ENCODE assay signal across 8 mouse cellular contexts in genomic region chr5:5494269-5495005, GRCm38 (mm10). TPM values are rescaled to one million over a fixed set of nuclear protein-coding genes. Genes with fewer than 3 reads are reported as not detected.
A peak's percentile ranks its signal among the peaks of the same experiment; 100 is the strongest.
DNase-seq lines count a peak whose midpoint lies in the region; ATAC-seq and TF ChIP-seq lines count a peak whose summit lies in the region.

No protein-coding gene starts in this region.

- no peak overlapping the region for H3K27ac ChIP-seq in forebrain, embryonic 13.5 days
- H3K27ac ChIP-seq in intestine, postnatal 0 days (ENCODE audit: low read depth, low read length): no peak overlapping the region
- no peak overlapping the region for H3K27ac ChIP-seq in midbrain, embryonic 16.5 days (ENCODE audit: low read length)

- no peak overlapping the region for H3K4me3 ChIP-seq in forebrain, embryonic 13.5 days
- no peak overlapping the region for H3K4me3 ChIP-seq in intestine, postnatal 0 days (ENCODE audit: low read depth, low read length)
- no peak overlapping the region for H3K4me3 ChIP-seq in midbrain, embryonic 16.5 days (ENCODE audit: low read depth, low read length)

- TF ChIP-seq CTCF in intestine, postnatal 0 days (IDR thresholded peaks at IDR 0.05; ENCODE audit: low read depth): peak; percentile 87

- peak; percentile 83 for ATAC-seq in frontal cortex, adult (ENCODE audit: low TSS enrichment)
- peak; percentile 76 for ATAC-seq in forebrain, embryonic 13.5 days
- ATAC-seq in intestine, postnatal 0 days: no peak
- ATAC-seq in midbrain, embryonic 16.5 days: peak; percentile 79

- no peaks in the 10 kb centered on the region for H3K4me1 ChIP-seq in forebrain, embryonic 13.5 days
- no peaks in the 10 kb centered on the region for H3K4me1 ChIP-seq in intestine, postnatal 0 days (replicated peaks; ENCODE audit: control insufficient read depth, insufficient read depth, low read length)
- H3K4me1 ChIP-seq in midbrain, embryonic 16.5 days (ENCODE audit: control insufficient read depth, insufficient read depth, low read length): no peaks in the 10 kb centered on the region

- DNase-seq in frontal cortex, postnatal 14 days (ENCODE audit: low spot score in 2 of 2): no peak
- DNase-seq in 3T3-L1 (ENCODE audit: low read depth, low spot score): peak; percentile 78
- DNase-seq in adrenal gland, postnatal 25 days: peak; percentile 22
- no peak for DNase-seq in ovary, adult 18-20 months (ENCODE audit: low spot score)

- WGBS in forebrain, embryonic 13.5 days: 41% methylated on average over 16 of the region's 16 CpGs
- 33% methylated on average over 16 of the region's 16 CpGs for WGBS in intestine, postnatal 0 days
- WGBS in midbrain, embryonic 16.5 days: 44% methylated on average over 16 of the region's 16 CpGs

- H3K27me3 ChIP-seq in forebrain, embryonic 13.5 days: no peaks in the 10 kb centered on the region
- H3K27me3 ChIP-seq in intestine, postnatal 0 days (replicated peaks; ENCODE audit: control insufficient read depth, insufficient read depth, low read length): no peaks in the 10 kb centered on the region
- no peaks in the 10 kb centered on the region for H3K27me3 ChIP-seq in midbrain, embryonic 16.5 days (ENCODE audit: control insufficient read depth, insufficient read depth, low read depth, low read length)

- H3K9ac ChIP-seq in forebrain, embryonic 13.5 days: no peak overlapping the region
- H3K9ac ChIP-seq in intestine, postnatal 0 days (ENCODE audit: low read depth, low read length): no peak overlapping the region
- no peak overlapping the region for H3K9ac ChIP-seq in midbrain, embryonic 16.5 days (ENCODE audit: low read depth, low read length)

- no peaks in the 10 kb centered on the region for H3K9me3 ChIP-seq in forebrain, embryonic 13.5 days (replicated peaks)
- no peaks in the 10 kb centered on the region for H3K9me3 ChIP-seq in intestine, postnatal 0 days (ENCODE audit: control insufficient read depth)
- H3K9me3 ChIP-seq in midbrain, embryonic 16.5 days (replicated peaks; ENCODE audit: control insufficient read depth, low read length, poor library complexity, severe bottlenecking): no peaks in the 10 kb centered on the region

- H3K36me3 ChIP-seq in forebrain, embryonic 13.5 days (ENCODE audit: poor library complexity, severe bottlenecking): no peaks in the 10 kb centered on the region
- no peaks in the 10 kb centered on the region for H3K36me3 ChIP-seq in intestine, postnatal 0 days (ENCODE audit: control insufficient read depth, insufficient read depth)
- H3K36me3 ChIP-seq in midbrain, embryonic 16.5 days (ENCODE audit: control insufficient read depth, insufficient read depth, low read length): no peaks in the 10 kb centered on the region

- H3K4me2 ChIP-seq in forebrain, embryonic 13.5 days: no peak overlapping the region
- peak overlapping the region; percentile 30; the same call in 1 of the 2 replicates for H3K4me2 ChIP-seq in intestine, postnatal 0 days (replicated peaks; ENCODE audit: low read depth)
- no peak overlapping the region for H3K4me2 ChIP-seq in midbrain, embryonic 16.5 days (ENCODE audit: low read length)

RNA-seq across cellular contexts. Expression of gene 1700015F17Rik, which starts 15.5 kb away (rescaled TPM):
- total RNA-seq in adrenal gland, postnatal 25 days (2021): not detected in 2 replicates
- polyA plus RNA-seq in forebrain, embryonic 13.5 days (2015; fragmentation: Nextera tagmentation; extraction: Ambion mirVana): not detected in 2 replicates
- polyA plus RNA-seq in intestine, postnatal 0 days (2015; fragmentation: Nextera tagmentation; extraction: Ambion mirVana): not detected in 2 replicates
- not detected in 2 replicates for polyA plus RNA-seq in midbrain, embryonic 16.5 days (2015; fragmentation: Nextera tagmentation; extraction: Ambion mirVana)

RNA-seq across cellular contexts. Expression of gene Cldn12, which starts 20.3 kb away (rescaled TPM):
- total RNA-seq in adrenal gland, postnatal 25 days (2021): 18.6 and 25.2 TPM in 2 replicates
- 24.1 and 29.1 TPM in 2 replicates for polyA plus RNA-seq in forebrain, embryonic 13.5 days (2015; fragmentation: Nextera tagmentation; extraction: Ambion mirVana)
- 14.6 and 15.1 TPM in 2 replicates for polyA plus RNA-seq in intestine, postnatal 0 days (2015; fragmentation: Nextera tagmentation; extraction: Ambion mirVana)
- polyA plus RNA-seq in midbrain, embryonic 16.5 days (2015; fragmentation: Nextera tagmentation; extraction: Ambion mirVana): 16.8 and 19.4 TPM in 2 replicates

Comparison
In these comparisons a context has a peak if more than half of its experiments do, and no peak if none do; other contexts are left out.
1. DNase-seq: peak in 3T3-L1 (single experiment) and adrenal gland, postnatal 25 days (single experiment); none in frontal cortex, postnatal 14 days (0 of 2) and ovary, adult 18-20 months (single experiment).